Mouse (Mus musculus) CD4-positive, CD25-positive, alpha-beta regulatory T cell, adult 2 months (primary cell): ENCODE data around the gene Hspa1a.
A peak's percentile ranks its signal among the peaks of the same experiment; 100 is the strongest.
"Not testable (repeated sequence)": the region's sequence is repeated elsewhere in the genome, so short reads cannot be mapped to it uniquely, and the experiment has no call there.

Source experiments
- DNase-seq: peaks from one replicate; pipeline ENCODE4 v3.0.0-alpha.2; 2012; ENCODE audit warnings: low read depth, low spot score

Hspa1a gene

DNA sequence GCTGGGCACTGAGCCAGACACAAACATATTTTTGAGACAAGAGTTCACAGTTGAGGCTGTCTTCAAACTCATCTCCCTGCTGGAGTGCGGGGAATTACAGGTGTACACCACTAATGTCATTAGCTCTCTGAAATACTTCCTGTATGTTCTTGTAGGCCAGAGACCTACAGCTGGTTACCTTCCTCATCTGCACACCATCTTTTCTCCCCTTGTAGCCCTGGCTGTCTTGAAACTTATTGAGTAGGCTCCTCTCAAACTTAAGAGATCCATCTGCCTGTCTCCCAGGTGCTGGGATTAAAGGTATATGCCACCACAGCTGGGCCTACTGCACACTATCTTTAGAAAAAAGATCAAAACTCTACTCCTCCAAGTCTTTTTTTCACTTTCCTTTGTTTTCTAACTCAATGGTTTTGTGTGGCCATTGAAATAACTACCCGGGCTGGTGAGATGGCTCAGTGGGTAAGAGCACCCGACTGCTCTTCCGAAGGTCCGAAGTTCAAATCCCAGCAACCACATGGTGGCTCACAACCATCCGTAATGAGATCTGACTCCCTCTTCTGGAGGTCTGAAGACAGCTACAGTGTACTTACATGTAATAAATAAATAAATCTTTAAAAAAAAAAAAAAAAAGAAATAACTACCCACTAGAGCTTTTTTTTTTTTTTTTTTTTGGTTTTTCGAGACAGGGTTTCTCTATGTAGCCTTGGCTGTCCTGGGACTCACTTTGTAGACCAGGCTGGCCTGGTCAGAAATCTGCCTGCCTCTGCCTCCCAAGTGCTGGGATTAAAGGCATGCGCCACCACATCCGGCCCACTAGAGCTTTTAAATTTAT is 23.0 kb downstream of the Hspa1a start:
- not testable (repeated sequence) for DNase-seq

DNA sequence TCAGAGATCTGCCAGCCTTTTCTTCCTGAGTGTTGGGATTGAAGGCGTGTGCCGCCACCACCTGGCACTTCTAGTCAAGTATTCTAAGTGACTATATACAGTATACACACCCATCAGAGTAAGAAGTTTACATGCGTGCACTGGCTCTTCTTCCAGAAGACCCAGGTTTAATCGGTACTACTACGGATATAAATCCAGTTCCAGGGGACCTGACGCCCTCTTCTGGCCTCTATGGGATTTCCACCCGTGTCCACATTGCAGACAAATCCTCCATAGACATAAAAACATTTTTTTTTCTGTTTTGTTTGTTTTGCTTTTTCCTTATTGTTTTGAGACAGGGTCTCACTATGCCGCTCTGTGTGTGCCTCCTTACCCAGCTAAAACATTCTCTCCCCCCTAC is 24.4 kb downstream of the Hspa1a start:
- DNase-seq, result peak; percentile 62

DNA sequence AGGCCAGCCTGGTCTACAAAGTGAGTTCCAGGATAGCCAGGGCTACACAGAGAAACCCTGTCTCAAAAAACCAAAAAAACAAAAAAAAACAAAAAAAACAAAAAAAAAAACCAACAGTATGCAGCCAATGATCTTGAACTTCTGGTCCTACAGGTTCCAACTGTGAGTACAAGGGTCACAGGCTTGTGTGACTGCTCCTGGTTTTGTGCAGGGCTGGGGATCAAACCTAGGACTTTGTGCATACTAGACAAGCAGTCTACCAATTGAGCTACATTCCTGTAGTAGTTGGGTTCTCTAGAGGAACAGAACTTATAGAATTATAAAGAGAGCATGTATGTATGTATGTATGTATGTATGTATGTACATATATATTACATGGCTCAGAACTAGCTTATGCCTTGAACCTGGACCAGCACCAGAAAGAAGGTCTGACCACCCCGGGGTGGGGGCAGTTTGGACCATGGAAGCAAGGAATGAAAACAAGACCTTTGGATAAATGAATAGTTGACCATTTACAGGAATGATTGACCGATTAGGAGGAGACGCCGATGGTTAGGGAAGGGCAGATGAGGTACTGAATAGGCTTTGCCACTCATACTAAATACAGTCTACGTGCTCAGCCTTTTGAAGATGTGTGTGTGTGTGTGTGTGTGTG is 25.3 kb downstream of the Hspa1a start:
- DNase-seq, result no peak

DNA sequence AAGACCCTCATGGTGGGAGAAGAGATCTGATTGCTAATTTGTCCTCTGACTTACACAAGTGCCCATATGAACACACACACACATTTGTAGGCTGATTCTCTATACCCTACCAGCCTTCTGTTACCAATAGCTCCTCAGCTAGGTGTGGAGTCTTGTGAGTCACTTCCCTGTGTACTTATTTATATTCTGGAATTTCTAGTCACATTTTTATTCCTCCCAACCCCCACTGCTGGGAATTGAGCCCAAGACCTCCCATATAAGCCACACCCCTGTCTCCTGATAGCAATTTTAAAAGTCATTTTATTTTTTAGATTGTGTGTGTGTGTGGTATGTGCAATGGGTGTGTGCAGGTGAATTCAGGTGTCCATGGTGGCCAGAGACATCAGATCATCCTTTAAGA is 27.6 kb downstream of the Hspa1a start:
- no peak for DNase-seq

DNA sequence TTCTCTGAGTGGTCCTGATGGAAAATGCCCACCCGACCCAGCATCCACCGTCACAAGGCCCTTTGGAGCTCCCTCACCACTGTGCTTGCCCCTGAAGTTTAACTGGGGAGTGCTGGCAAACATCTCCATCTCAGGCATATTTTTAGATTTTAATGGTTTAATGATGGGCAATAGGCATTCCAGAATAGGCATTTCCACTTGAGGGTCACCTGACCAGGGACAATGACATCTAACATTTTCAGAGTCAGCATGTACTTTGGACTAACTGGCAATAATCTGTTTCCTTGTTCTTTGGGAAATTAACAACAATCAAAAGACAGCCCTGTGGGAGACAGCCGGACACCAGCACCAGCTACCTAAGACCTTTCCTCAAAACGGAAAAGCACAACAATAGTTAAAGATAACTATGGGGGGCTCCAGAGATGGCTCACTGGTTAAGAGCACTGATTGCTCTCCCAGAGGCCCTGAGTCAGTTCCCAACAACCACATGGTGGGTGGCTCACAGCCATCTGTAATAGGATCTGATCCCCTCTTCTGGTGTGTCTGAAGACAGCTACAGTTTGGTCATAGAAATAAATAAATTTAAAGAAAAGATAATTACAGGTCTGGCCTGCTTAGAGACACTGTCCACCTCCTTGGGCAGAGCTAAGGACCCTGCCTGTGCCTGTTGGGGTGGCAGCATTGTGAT is 28.7 kb downstream of the Hspa1a start:
- DNase-seq, result no peak

DNA sequence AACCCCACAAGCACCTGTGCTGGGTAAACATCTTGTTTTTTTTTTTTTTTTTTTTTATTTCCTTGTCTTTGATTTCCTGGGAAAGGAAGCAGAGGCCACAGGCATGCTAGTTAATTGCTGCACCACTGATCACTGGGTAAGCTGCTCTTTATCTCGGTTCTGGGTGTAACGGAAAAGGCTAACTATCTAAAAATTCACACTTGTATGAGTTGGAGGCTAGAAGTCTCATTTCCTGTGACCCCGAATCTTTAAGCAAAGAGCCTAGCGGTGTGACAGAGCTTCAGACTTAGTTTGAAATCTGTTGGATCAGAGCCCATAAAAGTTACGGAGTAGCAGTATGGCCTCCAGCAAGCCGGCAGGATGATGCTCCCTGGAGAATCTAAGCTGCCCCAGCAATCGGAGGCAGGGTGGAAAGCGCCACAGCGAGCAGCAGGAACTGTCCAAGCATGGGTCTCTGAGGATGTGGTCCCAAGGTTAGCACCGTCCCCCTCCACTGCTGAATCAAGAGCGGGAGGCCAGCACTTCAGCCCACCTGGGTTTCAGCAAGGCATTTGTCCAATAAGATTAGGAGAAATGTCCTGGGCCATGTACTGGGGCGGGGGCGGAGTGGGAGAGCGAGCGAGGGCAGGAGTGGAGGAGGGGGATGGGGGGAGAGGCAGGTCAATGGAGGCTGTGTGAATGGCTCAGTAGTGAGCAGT is 30.5 kb downstream of the Hspa1a start:
- no peak for DNase-seq

DNA sequence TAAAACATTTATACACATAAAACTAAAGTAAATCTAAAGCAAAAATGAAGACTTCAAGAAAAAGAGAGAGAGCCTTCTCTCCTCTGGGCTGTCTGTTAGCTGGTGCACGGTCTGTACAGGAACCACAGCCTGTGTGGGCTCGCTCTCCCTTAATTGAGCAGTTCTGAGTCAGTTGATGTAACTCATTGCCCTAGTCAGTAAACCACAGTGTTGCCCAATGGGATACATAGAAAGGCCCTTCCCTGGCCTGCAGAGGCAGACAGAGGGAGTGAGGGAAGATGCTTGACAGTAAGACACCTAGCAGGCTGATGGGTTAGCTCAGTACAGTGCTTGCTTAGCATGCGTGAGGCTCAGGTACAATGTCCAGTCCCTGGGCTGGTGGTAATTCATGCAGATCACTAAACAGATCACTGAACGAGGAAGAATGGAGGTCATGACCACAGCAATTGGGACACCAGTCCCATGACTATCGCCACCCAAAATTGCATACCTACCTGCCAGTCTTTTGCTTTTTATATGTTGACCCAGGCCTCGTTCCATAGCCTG is 33.9 kb downstream of the Hspa1a start:
- DNase-seq, result no peak

DNA sequence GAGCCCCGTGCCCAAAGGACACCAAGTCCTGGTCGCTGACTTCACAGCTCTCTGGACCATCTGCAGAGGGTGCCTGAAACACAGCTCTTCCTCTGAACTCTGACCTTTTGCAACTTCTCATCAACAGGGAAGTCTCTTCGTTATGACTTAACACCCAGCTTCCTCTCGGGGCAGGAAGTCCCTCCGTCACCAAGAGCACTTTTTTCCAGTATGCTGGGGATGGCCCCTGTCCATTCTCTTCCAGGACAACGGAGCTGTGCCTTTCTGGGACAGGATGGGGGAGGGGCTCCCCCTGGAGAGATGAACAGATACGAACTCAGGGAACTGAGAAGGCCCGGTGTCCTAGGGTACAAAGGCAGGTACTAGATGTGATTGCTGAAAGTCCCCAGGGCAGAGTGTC is 37.1 kb downstream of the Hspa1a start:
- DNase-seq, result no peak

DNA sequence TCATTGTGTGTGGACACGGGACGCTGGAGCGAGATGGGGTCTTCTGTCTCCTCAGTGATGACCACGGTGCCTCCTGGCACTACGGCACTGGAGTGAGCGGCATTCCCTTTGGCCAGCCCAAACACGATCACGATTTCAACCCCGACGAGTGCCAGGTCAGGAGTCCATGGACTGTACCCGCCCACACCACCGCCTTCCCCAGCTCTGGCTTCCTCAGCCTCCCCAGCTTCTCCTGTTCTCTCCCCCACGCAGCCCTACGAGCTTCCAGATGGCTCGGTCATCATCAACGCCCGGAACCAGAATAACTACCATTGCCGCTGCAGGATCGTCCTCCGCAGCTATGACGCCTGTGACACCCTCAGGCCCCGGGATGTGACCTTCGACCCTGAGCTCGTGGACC is 37.9 kb downstream of the Hspa1a start:
- DNase-seq, result no peak

DNA sequence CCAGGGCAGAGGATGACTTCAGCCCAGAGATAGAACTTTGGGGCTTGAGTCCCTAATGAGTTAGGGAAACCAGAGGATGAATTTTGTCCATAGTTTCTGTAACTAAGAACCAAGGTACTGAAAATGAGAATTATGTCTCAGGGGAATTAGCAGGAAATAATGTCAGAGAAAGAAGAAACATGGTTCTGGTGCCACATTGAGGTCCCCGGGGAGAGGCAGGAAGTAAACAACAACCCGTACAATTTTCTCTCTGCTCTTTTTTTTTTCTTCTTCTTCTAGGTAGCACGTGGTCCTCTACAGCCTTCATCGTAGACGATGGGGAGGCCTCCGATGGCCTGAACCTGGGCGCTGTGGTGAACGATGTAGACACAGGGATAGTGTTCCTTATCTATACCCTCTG is 39.7 kb downstream of the Hspa1a start:
- DNase-seq, result peak; percentile 47

DNA sequence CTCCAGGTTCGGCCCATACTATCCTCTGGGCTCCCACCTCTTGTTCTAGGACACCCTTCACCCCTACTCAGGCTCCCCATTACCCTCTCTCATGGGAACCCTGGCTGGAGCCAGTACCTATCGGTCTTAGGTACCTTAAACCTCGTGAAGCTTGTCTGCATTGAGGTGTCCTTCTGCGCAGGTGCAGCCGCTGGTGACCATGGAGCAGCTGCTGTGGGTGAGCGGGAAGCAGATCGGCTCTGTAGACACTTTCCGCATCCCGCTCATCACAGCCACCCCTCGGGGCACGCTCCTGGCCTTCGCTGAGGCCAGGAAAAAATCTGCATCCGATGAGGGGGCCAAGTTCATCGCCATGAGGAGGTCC is 40.2 kb downstream of the Hspa1a start:
- DNase-seq, result peak; percentile 62

DNA sequence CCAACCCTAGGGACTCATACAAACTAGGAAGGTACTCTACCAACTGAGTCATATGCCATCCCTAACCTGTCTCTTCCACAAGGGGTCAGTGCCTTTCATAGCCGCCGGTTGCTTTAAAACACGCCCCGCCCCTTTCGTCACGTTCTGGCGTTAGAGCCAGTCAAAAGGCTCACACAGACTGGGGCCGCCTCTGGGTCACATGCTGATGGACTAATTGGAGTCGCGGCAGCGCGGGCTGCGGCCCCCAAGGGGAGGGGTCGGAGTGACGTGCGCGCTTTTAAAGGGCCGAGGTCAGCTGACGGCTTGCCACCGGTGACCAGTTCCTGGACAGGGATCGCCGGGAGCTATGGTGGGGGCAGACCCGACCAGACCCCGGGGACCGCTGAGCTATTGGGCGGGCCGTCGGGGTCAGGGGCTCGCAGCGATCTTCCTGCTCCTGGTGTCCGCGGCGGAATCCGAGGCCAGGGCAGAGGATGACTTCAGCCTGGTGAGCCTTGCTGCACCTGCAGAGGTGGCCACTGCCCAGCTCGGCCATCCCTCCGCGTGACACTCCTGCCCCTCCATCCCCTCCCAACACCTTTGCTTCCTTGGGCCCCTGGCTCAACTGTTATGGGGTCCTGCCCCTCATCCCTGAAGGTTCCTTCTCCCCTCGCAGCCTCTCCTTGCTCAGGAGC is 40.8 kb downstream of the Hspa1a start, which contains the start of gene Neu1:
Gene Neu1 (plus strand): TSS at position 193 of the 674 bp plus-strand sequence.
- DNase-seq, result peak; percentile 98

DNA sequence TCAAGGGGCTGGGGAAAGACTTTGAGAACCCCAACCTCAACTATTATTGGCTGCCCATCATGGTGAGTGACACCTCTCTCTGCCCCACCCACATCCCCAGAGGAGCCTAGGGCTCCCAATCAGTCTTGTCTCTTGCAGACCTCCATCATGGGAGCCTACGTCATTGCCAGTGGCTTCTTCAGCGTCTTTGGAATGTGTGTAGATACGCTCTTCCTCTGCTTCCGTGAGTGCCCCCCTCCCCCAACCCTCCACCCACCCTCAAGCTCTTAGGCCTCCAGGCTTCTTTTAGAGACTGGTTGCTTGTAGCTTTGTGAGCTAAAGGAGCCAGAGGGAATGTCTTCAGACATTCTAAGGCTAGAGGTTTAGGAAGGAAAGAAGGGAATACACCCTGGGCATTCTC is 43.1 kb downstream of the Hspa1a start:
- DNase-seq, result no peak

DNA sequence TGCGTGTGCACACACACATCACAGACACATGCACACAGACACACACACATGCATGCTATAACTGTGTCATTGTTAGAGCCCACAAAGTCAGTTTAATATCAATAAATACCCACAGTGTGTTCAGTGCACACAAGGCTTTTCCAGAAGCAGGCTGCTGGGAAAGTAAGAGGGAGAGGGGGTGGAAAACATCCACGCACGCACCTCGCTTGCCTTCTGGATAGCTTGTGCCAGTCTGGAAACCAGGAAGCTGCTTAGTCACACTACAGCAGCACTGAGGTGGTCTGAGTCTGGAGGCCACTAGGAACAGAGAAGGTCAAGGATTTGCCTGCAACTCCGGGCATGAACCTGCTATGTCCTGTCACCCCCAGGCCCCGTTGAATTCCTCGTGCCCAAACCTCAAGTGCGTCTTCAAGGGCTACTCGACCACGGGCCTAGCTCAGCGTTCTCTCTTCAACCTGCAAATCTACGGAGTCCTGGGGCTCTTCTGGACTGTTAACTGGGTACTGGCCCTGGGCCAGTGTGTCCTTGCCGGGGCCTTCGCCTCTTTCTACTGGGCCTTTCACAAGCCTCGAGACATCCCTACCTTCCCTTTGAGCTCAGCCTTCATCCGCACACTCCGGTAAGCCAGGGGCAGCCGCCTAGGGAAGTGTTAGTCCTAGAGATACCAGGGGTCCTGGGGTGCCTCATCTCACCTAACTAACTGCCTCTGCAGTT is 44.5 kb downstream of the Hspa1a start:
- DNase-seq, result no peak

DNA sequence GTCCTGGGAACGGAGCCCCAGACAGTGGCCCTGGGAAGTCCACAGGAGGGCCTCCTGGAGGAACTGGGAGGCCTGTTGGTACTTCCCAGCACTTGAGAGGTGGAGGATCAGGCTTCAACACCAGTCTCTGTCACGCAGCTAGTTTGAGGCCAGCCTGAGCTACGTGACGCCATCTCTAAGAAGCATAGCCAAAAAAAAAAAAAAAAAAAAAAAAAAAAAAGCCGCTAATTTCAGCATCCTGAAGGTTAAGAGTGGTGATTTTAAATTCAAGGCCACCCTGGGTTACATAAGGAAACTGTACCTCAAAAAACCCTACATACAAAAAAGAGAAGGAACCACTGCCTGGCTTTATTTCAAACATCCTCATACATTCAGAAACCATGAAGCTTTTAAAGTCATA is 47.7 kb downstream of the Hspa1a start:
- DNase-seq, result no peak

DNA sequence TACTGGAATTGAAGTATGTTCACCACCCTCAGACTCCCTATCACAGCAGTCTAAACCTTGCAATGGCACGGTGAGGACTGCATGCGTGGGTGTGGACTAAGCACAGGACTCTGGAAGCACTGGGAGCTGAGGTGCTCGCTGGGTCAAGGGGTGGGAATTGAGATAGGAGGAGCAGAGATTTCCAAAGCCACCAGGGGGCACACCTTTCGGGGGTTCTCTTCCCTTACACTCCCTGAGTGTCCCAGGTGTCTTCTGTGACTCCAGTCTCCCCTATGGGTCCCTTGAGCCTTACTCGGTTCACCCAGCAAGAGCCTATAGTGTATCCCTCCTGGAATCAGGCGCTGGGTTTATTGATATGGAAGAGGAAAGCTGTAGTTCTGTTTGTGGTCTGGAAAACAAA is 49.0 kb downstream of the Hspa1a start:
- no peak for DNase-seq
